Mouse (Mus musculus) urinary bladder, postnatal 0 days (tissue): ENCODE measurements around the gene Klf6. TPM values are rescaled to one million over a fixed set of nuclear protein-coding genes. Genes with fewer than 3 reads are reported as not detected.

Experiments used
- microRNA-seq: library from miRNA; unstranded; fragments of <30 nt; microRNA quantifications from one replicate; pipeline ENCODE4, GENCODE M21; 2016
- polyA plus RNA-seq: library from polyadenylated mRNA; unstranded; fragments of >200 nt; fragmentation: Nextera tagmentation; extraction: Ambion mirVana; gene quantifications from 2 replicates; pipeline ENCODE4 v1.2.1, GENCODE M21; 2015

Gene Klf6
- polyA plus RNA-seq: 133 and 177 TPM in 2 replicates

GRCm38 (mm10) chr13:5861157-5862002, at the start of gene Klf6:
Gene Klf6, plus strand, starts transcription at chr13:5861482.

Small RNAs within 50 kb of the gene (microRNA-seq; reads per million reads assigned to microRNA genes)
- gene Gm26043: not detected
